Mouse (Mus musculus) limb, embryonic 12.5 days (tissue): ENCODE data around the gene Acp2. TPM values are rescaled to one million over a fixed set of nuclear protein-coding genes. Genes with fewer than 3 reads are reported as not detected.

Experiments
- ATAC-seq: fragments of 200-750 bp; cut with Nextera tagmentation; 2 replicates; pipeline ENCODE4 v1.8.0; 2017; ENCODE audit warnings: low read depth, moderate TSS enrichment; ENCODE audit not compliant: insufficient number of reproducible peaks, insufficient read depth, low FRiP score, low TSS enrichment
- H3K27ac ChIP-seq: fragments of 300-500 bp; sonication (generic); 2 replicates; pipeline ENCODE4 v1.5.1; 2016; ENCODE audit warnings: mild to moderate bottlenecking, moderate library complexity
- H3K27me3 ChIP-seq: fragments of 300-500 bp; sonication (generic); 2 replicates; pipeline ENCODE4 v1.6.1; 2016; ENCODE audit warnings: mild to moderate bottlenecking, moderate library complexity
- H3K36me3 ChIP-seq: fragments of 300-500 bp; sonication (generic); 2 replicates; pipeline ENCODE4 v1.6.1; 2016; ENCODE audit warnings: mild to moderate bottlenecking, moderate library complexity
- H3K4me1 ChIP-seq: fragments of 300-500 bp; sonication (generic); replicated peaks from 2 replicates; pipeline ENCODE4 v1.6.1; 2016
- H3K4me2 ChIP-seq: fragments of 300-500 bp; sonication (generic); 2 replicates; pipeline ENCODE4 v1.6.1; 2016; ENCODE audit warnings: mild to moderate bottlenecking, moderate library complexity
- H3K4me3 ChIP-seq: fragments of 300-500 bp; sonication (generic); replicated peaks from 2 replicates; pipeline ENCODE4 v1.5.1; 2016; ENCODE audit warnings: mild to moderate bottlenecking
- H3K9ac ChIP-seq: fragments of 300-500 bp; sonication (generic); replicated peaks from 2 replicates; pipeline ENCODE4 v1.6.1; 2016; ENCODE audit warnings: mild to moderate bottlenecking, moderate library complexity
- H3K9me3 ChIP-seq: fragments of 300-500 bp; sonication (generic); 2 replicates; pipeline ENCODE4 v1.6.1; 2016; ENCODE audit warnings: mild to moderate bottlenecking, moderate library complexity
- WGBS: fragments of 180-500 bp; shearing (Covaris S2); methylation state at CpG from one replicate; pipeline ENCODE4 v1.1.7; 2016; 5-methylcytosine and 5-hydroxymethylcytosine counted together
- polyA plus RNA-seq: library from polyadenylated mRNA; unstranded; fragments of >200 nt; fragmentation: Nextera tagmentation; extraction: Ambion mirVana; gene quantifications from 2 replicates; pipeline ENCODE4 v1.2.1, GENCODE M21; 2016

The Acp2 gene
- polyA plus RNA-seq, 1 experiment from 2014 or later, result 30.1 TPM

DNA sequence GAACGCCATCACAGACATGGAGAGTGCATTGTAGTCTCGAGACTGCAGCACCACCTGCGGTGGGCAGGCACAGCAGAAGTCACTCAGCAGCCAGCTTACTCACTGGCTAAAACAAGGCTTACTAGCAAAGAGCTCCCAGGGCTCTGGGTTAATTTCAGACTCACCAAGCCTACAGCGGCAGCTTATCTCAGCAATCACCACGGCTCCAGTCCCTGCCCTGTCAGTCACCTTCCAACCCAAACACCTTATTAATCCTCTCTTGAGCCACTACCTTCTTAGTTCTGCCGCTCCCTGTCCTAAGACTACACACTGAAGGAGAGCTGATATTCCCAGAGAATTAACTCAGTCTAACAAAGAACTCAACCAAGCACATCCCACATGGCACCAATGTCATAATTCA is 26.5 kb upstream of the Acp2 start:
- 66% methylated on average over 6 of the region's 6 CpGs for WGBS
- H3K4me3 ChIP-seq, result no peak overlapping the region
- H3K9me3 ChIP-seq, result no peaks in the 10 kb centered on the region
- no peaks in the 10 kb centered on the region for H3K4me1 ChIP-seq
- peaks cover 47% of the 10 kb centered on the region for H3K36me3 ChIP-seq
- peaks cover under 1% of the 10 kb centered on the region; the same call in 1 of the 2 replicates for H3K27me3 ChIP-seq
- H3K4me2 ChIP-seq, result no peak overlapping the region
- no peak for ATAC-seq
- H3K27ac ChIP-seq, result no peak overlapping the region
- H3K9ac ChIP-seq, result no peak overlapping the region

DNA sequence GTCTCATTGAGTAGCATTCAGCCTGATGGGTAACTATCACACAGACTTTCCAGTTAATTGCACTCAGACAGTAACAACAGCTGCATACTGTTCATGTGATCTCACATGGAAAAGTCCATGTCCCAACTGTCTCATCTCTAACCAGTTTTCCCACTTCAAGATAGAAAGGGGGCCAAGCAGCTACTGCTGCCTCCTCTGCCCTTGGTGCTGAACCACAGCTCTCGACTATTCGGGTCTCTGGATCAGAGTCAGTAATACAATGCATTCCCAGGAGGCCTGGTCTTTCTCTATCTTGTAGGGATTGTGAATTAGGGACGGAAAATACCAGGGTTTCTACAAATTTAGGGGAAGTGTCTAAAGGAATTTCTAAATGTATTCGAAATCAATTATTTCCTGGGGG is 22.9 kb upstream of the Acp2 start:
- 46% methylated on average over 4 of the region's 4 CpGs for WGBS
- H3K27ac ChIP-seq, result no peak overlapping the region
- peaks cover 9% of the 10 kb centered on the region; the same call in 1 of the 2 replicates for H3K27me3 ChIP-seq
- ATAC-seq, result no peak
- no peak overlapping the region for H3K9ac ChIP-seq
- H3K9me3 ChIP-seq, result no peaks in the 10 kb centered on the region
- peaks cover 24% of the 10 kb centered on the region for H3K36me3 ChIP-seq
- H3K4me3 ChIP-seq, result no peak overlapping the region
- peaks cover 14% of the 10 kb centered on the region for H3K4me1 ChIP-seq
- no peak overlapping the region for H3K4me2 ChIP-seq

- peaks cover 14% of the 10 kb centered on the region for H3K4me1 ChIP-seq
- H3K9me3 ChIP-seq, result no peaks in the 10 kb centered on the region
- H3K4me2 ChIP-seq, result no peak overlapping the region
- no peak overlapping the region for H3K4me3 ChIP-seq
- H3K27ac ChIP-seq, result no peak overlapping the region
- no peak for ATAC-seq
- peaks cover 9% of the 10 kb centered on the region; the same call in 1 of the 2 replicates for H3K27me3 ChIP-seq
- WGBS, result 79% methylated on average over 5 of the region's 5 CpGs
- peaks cover 18% of the 10 kb centered on the region for H3K36me3 ChIP-seq
- no peak overlapping the region for H3K9ac ChIP-seq
Observed at GRCm38 (mm10) chr2:91180706-91181105, 22.0 kb upstream of the Acp2 start.

DNA sequence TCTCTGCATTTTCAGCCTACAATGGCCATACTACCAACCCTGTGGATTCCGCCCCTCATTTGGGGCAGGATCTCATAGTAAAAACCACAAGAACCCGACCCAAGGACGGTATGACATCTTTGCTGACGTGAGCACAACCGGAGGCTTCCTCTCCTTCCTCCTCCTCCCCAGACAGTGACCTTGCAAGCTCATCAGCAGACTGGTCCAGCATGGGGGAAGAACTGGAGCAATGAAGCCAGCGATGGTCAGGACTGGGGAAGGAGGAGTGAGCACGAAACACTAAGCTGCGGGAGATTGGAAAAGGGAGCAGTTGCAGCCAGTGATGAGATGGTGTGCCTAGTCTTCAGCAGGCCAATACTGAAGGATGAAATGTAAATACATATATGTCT is 20.7 kb upstream of the Acp2 start:
- H3K4me1 ChIP-seq, result peaks cover 14% of the 10 kb centered on the region
- no peaks in the 10 kb centered on the region for H3K9me3 ChIP-seq
- 15% methylated on average over 8 of the region's 8 CpGs for WGBS
- H3K4me3 ChIP-seq, result peak overlapping the region; percentile 85
- no peak for ATAC-seq
- H3K27me3 ChIP-seq, result peaks cover 9% of the 10 kb centered on the region; the same call in 1 of the 2 replicates
- H3K36me3 ChIP-seq, result peaks cover 8% of the 10 kb centered on the region
- H3K4me2 ChIP-seq, result peak overlapping the region; percentile 83
- H3K9ac ChIP-seq, result peak overlapping the region; percentile 74; the same call in 1 of the 2 replicates
- H3K27ac ChIP-seq, result no peak overlapping the region

- Histone ChIP-seq H3K9me3 (no peaks in the 10 kb centered on the region), H3K27ac (peak overlapping the region; percentile 83), H3K4me2 (peak overlapping the region; percentile 83), H3K9ac (peak overlapping the region; percentile 74), H3K4me3 (peak overlapping the region; percentile 85), H3K27me3 (peaks cover 9% of the 10 kb centered on the region; the same call in 1 of the 2 replicates), H3K36me3 (peaks cover 8% of the 10 kb centered on the region), H3K4me1 (peaks cover 14% of the 10 kb centered on the region)
- peak; percentile 97 for ATAC-seq
- under 1% methylated on average over 79 of the region's 81 CpGs for WGBS
Observed at GRCm38 (mm10) chr2:91182405-91183147, 20.1 kb upstream of the Acp2 start.

GRCm38 (mm10) chr2:91183148-91183513 is 19.6 kb upstream of the Acp2 start:
- ATAC-seq, result peak; percentile 97
- Histone ChIP-seq H3K27ac (peak overlapping the region; percentile 83), H3K9me3 (no peaks in the 10 kb centered on the region), H3K4me3 (peak overlapping the region; percentile 85), H3K9ac (peak overlapping the region; percentile 74; the same call in 1 of the 2 replicates), H3K36me3 (peaks cover 3% of the 10 kb centered on the region), H3K4me1 (peaks cover 14% of the 10 kb centered on the region), H3K4me2 (peak overlapping the region; percentile 83), H3K27me3 (peaks cover 9% of the 10 kb centered on the region; the same call in 1 of the 2 replicates)
- WGBS, result under 1% methylated on average over 9 of the region's 9 CpGs

DNA sequence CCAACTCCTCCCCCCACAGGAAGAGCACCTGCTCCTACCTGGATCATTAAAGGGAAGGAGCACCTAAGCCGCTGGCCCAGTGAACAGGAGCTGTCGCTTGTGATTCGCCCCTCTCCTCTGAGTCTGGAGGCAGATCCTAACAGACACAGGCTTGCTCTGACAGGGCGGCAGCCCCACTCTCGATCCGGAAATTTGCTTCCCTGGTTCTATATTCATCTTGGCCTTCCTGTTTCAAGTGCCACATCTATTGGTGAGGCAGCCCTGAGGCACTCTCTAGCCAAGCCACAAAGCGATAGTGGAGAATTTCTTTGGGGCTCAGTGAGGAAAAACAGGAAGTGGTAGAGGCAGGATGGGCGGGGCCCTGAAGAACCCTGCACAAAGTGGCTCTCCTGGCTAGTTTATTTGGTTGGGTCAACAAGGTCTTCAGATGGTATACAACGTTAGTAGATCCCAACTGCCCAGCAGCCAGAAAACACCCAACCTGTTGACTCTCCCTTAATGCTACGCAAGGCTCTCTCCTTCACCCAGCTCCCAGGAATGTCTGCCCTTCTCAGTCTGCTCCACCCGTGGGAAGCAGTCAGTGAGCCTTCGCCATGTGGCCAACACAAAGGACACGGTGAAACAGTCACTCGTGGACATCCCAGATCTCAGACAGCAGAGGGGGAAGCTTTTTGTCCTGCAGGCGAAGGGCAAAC is 18.8 kb upstream of the Acp2 start, which contains the start of gene Madd:
Madd (minus strand) TSS at position 127 of the 695 bp plus-strand sequence.
- Histone ChIP-seq H3K9me3 (no peaks in the 10 kb centered on the region), H3K4me2 (peak within 1 kb of the TSS; percentile 83), H3K9ac (peak within 1 kb of the TSS; percentile 74), H3K27ac (peak within 1 kb of the TSS; percentile 83), H3K4me1 (peaks cover 14% of the 10 kb centered on the region), H3K36me3 (no peaks in the 10 kb centered on the region), H3K4me3 (peak within 1 kb of the TSS; percentile 85), H3K27me3 (peaks cover 9% of the 10 kb centered on the region; the same call in 1 of the 2 replicates)
- no peak for ATAC-seq
- 66% methylated on average over 15 of the region's 15 CpGs for WGBS

DNA sequence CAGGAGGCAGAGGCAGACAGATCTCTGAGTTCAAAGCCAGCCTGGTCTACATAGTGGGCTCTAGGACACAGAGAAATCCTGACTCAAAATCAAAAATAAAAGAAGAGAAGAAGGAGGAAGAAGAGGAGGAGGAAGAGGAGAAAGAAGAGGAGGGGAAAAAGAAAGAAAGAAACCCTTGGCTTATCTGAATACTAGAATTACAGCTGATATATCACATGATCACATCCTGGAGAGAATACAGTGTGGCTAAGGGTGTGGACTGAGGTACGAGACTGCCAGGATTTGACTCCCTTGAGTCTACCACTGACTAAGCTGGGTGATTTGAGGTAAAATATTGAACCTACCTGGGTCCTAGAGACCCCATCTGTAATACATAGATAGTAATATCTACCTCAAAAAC is 16.5 kb upstream of the Acp2 start:
- H3K4me1 ChIP-seq, result peaks cover 14% of the 10 kb centered on the region
- no peak overlapping the region for H3K27ac ChIP-seq
- 81% methylated on average over 1 of the region's 1 CpGs for WGBS
- ATAC-seq, result no peak
- H3K9me3 ChIP-seq, result no peaks in the 10 kb centered on the region
- H3K9ac ChIP-seq, result no peak overlapping the region
- no peaks in the 10 kb centered on the region for H3K36me3 ChIP-seq
- peaks cover 9% of the 10 kb centered on the region; the same call in 1 of the 2 replicates for H3K27me3 ChIP-seq
- H3K4me3 ChIP-seq, result no peak overlapping the region
- H3K4me2 ChIP-seq, result no peak overlapping the region

DNA sequence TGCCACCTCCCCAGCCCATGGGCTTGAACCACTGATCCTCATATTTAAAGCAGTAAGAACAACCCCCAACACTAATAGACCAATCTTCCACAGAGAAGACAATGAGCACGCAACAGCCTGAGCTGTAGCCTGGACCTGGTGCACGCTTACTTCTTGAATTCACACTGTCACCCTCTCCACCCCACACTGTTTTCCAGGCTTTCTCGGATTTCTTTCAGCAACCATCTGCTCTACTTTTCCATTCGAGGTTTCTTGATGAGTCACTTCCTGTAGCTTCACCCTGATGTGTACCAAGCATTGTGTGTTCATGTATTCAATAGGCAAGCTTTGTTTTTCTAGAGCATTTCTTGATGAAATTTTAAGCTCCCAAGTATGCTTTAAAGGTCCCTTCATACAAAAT is 15.3 kb upstream of the Acp2 start:
- no peak overlapping the region for H3K4me3 ChIP-seq
- H3K36me3 ChIP-seq, result no peaks in the 10 kb centered on the region
- no peaks in the 10 kb centered on the region for H3K9me3 ChIP-seq
- H3K4me2 ChIP-seq, result no peak overlapping the region
- no peak for ATAC-seq
- WGBS, result 68% methylated on average over 4 of the region's 4 CpGs
- H3K4me1 ChIP-seq, result peaks cover 7% of the 10 kb centered on the region
- H3K27ac ChIP-seq, result no peak overlapping the region
- no peak overlapping the region for H3K9ac ChIP-seq
- H3K27me3 ChIP-seq, result no peaks in the 10 kb centered on the region

DNA sequence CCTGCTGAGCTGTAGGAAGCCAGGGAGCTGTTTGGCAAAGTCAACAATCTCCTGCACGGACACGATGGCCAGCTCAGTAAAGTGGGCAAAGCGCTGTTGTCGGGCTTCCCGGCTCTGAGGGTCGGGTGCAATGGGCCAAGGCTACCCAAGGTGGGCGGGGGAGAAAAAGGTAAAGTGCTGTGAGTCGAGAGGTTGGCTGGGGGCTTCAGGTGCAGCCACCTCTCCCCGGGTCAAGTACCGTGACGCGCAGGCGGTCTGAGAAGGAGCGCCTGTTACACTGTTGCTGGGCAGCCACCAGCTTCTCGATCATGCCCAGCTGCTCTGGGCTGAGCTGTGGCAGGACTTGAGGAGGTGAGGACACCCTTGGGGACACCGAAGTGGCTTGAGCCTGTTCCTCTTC is 12.2 kb upstream of the Acp2 start:
- no peak overlapping the region for H3K27ac ChIP-seq
- H3K36me3 ChIP-seq, result no peaks in the 10 kb centered on the region
- ATAC-seq, result no peak
- 88% methylated on average over 16 of the region's 16 CpGs for WGBS
- no peaks in the 10 kb centered on the region for H3K27me3 ChIP-seq
- peaks cover 7% of the 10 kb centered on the region for H3K4me1 ChIP-seq
- no peaks in the 10 kb centered on the region for H3K9me3 ChIP-seq
- no peak overlapping the region for H3K4me2 ChIP-seq
- H3K4me3 ChIP-seq, result no peak overlapping the region
- H3K9ac ChIP-seq, result no peak overlapping the region

DNA sequence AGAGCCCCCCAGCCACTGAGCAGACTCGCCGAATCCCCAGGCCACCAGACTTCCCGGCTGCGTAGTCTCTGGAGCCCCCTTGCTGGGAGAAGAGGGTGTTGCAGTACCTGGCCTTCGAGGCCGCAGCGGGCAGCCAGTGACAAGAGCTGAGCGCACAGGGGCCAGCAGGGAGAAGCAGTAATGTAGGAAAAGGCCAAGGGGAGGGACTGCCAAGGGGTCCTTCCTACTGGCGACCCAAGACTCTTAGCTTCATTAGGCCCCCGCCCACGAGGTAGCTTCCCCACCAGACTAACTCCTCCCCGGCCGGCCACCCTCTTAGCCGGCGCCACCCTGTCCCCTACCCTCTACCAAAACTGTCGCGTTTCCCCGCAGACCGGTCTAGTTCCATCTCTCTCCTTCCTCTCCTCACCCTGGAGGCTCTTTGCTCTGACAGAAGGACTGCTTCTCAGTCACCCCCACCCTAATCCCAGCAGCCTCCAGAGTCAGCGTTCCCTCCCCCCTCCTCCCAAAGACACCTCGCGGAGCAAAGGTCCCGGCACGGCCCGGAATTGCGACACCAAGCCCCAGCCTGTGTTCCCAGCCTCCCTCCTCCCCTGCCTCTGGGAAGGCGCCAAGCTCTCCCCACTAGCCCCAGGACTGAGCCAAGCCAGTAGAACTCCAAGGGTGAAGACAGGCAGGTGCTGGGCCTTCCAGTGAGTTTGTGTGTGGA is 7.9 kb upstream of the Acp2 start:
- no peaks in the 10 kb centered on the region for H3K36me3 ChIP-seq
- peak overlapping the region; percentile 67 for H3K4me2 ChIP-seq
- peak overlapping the region; percentile 38 for H3K4me3 ChIP-seq
- 2% methylated on average over 27 of the region's 27 CpGs for WGBS
- ATAC-seq, result peak; percentile 75
- H3K9me3 ChIP-seq, result no peaks in the 10 kb centered on the region
- H3K27me3 ChIP-seq, result 0 out of 2 replicates have a peak, but pooled peaks cover 3% of the 10 kb centered on the region
- peak overlapping the region; percentile 13; the same call in 1 of the 2 replicates for H3K27ac ChIP-seq
- H3K9ac ChIP-seq, result peak overlapping the region; percentile 59
- peaks cover 12% of the 10 kb centered on the region for H3K4me1 ChIP-seq
